Mouse (Mus musculus): ENCODE measurements around the gene Mei1.

DNA sequence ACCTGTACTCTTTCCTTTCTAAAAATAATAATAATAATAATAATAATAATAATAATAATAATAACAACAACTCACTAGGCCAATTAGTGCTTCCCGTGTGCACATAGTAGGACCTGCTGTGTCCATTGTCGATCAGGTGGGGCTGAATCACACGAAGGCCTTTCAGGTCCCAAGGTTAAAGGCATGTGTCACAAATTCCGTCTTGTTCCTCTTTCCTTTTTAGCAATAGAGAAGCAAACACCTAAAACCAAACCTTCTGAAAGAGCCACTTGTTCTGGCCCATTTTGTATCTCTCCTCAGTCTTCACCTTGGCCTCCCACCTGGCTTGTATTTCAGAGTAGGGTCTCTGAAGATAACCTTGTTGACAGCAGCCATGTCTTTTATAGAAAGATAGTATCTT is 81.4 kb downstream of the Mei1 start:
- TF ChIP-seq CTCF (IDR thresholded peaks at IDR 0.05; ENCODE audit: control insufficient read depth, insufficient read depth, low read length) = no peak
- TF ChIP-seq POLR2A (IDR thresholded peaks at IDR 0.05; ENCODE audit: borderline replicate concordance, control insufficient read depth, low read depth, low read length) = no peak

Measured in bone marrow, adult 2 months (tissue).